Mouse (Mus musculus) midbrain, embryonic 12.5 days (tissue): ENCODE data around the gene Sycp2. TPM values are rescaled to one million over a fixed set of nuclear protein-coding genes. Genes with fewer than 3 reads are reported as not detected.

Experiments
- ATAC-seq: fragments of 200-750 bp; cut with Nextera tagmentation; 2 replicates; pipeline ENCODE4 v1.8.0; 2017; ENCODE audit warnings: low read depth, moderate TSS enrichment, moderate library complexity; ENCODE audit not compliant: low FRiP score
- H3K27ac ChIP-seq: fragments of 300-500 bp; sonication (generic); replicated peaks from 2 replicates; pipeline ENCODE4 v1.5.1; 2016; ENCODE audit warnings: mild to moderate bottlenecking
- H3K27me3 ChIP-seq: fragments of 300-500 bp; sonication (generic); 2 replicates; pipeline ENCODE4 v1.6.1; 2016; ENCODE audit warnings: mild to moderate bottlenecking
- H3K36me3 ChIP-seq: fragments of 300-500 bp; sonication (generic); 2 replicates; pipeline ENCODE4 v1.6.1; 2016
- H3K4me1 ChIP-seq: fragments of 300-500 bp; sonication (generic); 2 replicates; pipeline ENCODE4 v1.6.1; 2016
- H3K4me2 ChIP-seq: fragments of 300-500 bp; sonication (generic); replicated peaks from 2 replicates; pipeline ENCODE4 v1.6.1; 2016; ENCODE audit warnings: mild to moderate bottlenecking, moderate library complexity
- H3K4me3 ChIP-seq: fragments of 300-500 bp; sonication (generic); 2 replicates; pipeline ENCODE4 v1.5.1; 2016; ENCODE audit warnings: mild to moderate bottlenecking
- H3K9ac ChIP-seq: fragments of 300-500 bp; sonication (generic); replicated peaks from 2 replicates; pipeline ENCODE4 v1.6.1; 2016; ENCODE audit warnings: mild to moderate bottlenecking, moderate library complexity
- H3K9me3 ChIP-seq: fragments of 300-500 bp; sonication (generic); 2 replicates; pipeline ENCODE4 v1.6.1; 2016; ENCODE audit warnings: mild to moderate bottlenecking
- WGBS: fragments of 180-500 bp; shearing (Covaris S2); methylation state at CpG from one replicate; pipeline ENCODE4 v1.1.7; 2016; 5-methylcytosine and 5-hydroxymethylcytosine counted together
- polyA plus RNA-seq: library from polyadenylated mRNA; unstranded; fragments of >200 nt; fragmentation: Nextera tagmentation; extraction: Ambion mirVana; gene quantifications from 2 replicates; pipeline ENCODE4 v1.2.1, GENCODE M21; 2016

The Sycp2 gene
- 0.07 and 0.17 TPM in 2 replicates for polyA plus RNA-seq

DNA sequence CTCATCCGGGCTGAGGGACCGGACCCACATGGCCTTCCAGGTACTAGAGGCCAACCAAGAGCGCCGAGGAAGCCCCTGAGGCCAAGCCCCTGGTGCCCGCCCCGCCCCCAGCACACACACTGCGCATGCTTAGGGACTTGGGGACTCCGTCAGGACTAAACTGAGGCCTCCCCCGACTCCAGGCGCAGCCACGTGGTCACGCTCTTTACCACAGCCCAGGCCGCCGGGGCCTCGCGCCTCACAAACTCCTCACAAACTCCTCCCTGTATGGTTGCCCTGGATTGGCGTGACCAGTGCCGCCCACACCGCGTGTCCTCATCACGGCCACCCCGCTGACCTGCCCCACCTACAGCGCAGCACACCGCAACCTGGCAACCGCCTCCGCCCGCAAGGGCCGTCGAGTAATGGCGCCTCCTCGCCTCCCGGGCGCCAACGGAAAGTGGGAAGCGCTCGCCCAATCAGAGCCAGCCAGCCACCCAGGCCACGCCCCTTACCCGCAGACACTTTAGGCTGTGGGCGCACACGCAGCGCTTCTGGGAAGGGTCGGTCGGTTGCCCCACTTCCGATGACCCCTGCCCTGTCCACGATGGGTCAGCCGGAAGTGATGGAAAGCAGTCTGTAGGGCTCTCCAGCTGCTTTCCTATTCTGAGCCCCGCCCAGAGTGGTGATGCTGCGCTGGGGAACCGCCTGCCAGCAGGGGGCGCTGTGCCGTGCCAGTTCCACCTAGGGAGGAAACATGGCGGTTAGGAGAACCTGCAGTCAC lies at the start of gene Sycp2:
TSS of gene Sycp2 (minus strand) at position 633 of the 763 bp plus-strand sequence.
- no peak within 1 kb of the TSS for H3K4me3 ChIP-seq
- peaks cover 6% of the 10 kb centered on the region; the same call in 1 of the 2 replicates for H3K27me3 ChIP-seq
- no peak within 1 kb of the TSS for H3K27ac ChIP-seq
- WGBS = 83% methylated on average over 51 of the region's 52 CpGs
- H3K9me3 ChIP-seq = peaks cover 3% of the 10 kb centered on the region; the same call in 1 of the 2 replicates
- H3K4me1 ChIP-seq = no peaks in the 10 kb centered on the region
- ATAC-seq = peak; percentile 49
- no peaks in the 10 kb centered on the region for H3K36me3 ChIP-seq
- no peak within 1 kb of the TSS for H3K9ac ChIP-seq
- no peak within 1 kb of the TSS for H3K4me2 ChIP-seq

DNA sequence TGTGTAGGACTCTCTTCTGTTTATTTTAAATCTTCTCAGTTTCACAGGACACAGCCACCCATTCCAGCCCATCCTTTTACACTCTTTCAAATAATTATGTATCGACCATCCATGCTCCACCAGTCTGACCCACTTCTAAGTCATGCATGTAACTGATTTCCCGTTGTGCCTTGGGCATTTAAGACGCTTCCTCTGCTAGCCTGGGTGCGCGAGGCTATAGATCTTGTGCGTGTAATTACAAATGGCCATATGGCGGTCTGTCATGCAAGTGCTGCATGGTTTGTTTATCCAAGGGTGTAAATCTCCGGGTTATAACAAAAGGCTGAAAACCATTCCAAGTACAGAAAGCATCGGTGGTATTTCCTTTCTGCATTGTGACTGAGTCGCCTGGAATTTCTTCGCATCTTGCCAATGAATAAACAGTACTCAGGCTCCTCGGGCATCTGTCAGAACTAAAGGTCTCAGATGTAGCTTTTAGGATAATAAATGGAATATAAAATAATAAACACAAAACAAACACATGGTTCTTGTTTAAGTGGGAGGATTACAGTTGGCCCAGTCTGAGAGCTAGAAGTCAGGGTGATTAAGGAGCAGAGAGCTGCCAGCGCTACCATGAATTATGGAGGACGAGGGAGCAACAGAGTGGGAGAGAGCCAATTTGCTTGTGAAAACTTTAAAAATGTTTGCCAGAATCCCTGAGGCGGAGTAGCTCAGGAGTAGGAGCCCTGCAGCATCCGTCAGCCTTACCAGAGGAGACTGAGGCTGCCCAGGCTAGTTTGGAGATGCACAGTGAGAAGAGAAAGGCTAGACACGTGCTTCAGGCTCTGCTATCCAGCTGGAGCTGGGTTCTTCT lies 47.4 kb upstream of the Sycp2 start:
- H3K9ac ChIP-seq = no peak overlapping the region
- H3K27ac ChIP-seq = peak overlapping the region; percentile 56

DNA sequence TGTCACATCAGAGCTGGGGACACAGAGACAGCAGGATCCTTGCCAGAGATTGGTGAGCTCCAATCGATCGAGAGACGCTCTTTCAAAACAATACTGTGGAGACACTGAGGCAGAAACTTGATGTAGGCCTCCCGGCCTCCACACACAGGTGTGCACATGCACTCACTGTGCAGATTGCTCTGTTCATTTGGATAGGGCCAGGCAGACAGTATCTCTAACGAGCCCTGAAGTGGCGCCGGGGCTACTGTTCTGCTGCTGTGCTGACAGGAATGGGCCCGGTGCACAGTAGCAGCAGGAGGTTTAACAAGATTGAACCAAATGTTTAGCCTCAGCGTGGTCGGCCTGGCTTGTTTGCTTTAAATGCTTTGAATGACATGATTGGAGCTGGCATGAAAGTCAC lies 43.5 kb upstream of the Sycp2 start:
- H3K4me2 ChIP-seq = no peak overlapping the region
- no peak overlapping the region for H3K4me3 ChIP-seq
- H3K27ac ChIP-seq = no peak overlapping the region
- 66% methylated on average over 10 of the region's 10 CpGs for WGBS
- no peaks in the 10 kb centered on the region for H3K9me3 ChIP-seq
- no peaks in the 10 kb centered on the region for H3K27me3 ChIP-seq
- no peak overlapping the region for H3K9ac ChIP-seq
- H3K4me1 ChIP-seq = peaks cover 2% of the 10 kb centered on the region; the same call in 1 of the 2 replicates
- no peaks in the 10 kb centered on the region for H3K36me3 ChIP-seq
- no peak for ATAC-seq

More for the DNA sequence above, 47.4 kb upstream of the Sycp2 start:
- WGBS = 53% methylated on average over 17 of the region's 17 CpGs
- H3K4me2 ChIP-seq = no peak overlapping the region
- peaks cover 2% of the 10 kb centered on the region; the same call in 1 of the 2 replicates for H3K4me1 ChIP-seq
- H3K36me3 ChIP-seq = no peaks in the 10 kb centered on the region
- H3K4me3 ChIP-seq = no peak overlapping the region
- peak; percentile 52; the same call in 1 of the 2 replicates for ATAC-seq
- H3K27me3 ChIP-seq = no peaks in the 10 kb centered on the region
- no peaks in the 10 kb centered on the region for H3K9me3 ChIP-seq

DNA sequence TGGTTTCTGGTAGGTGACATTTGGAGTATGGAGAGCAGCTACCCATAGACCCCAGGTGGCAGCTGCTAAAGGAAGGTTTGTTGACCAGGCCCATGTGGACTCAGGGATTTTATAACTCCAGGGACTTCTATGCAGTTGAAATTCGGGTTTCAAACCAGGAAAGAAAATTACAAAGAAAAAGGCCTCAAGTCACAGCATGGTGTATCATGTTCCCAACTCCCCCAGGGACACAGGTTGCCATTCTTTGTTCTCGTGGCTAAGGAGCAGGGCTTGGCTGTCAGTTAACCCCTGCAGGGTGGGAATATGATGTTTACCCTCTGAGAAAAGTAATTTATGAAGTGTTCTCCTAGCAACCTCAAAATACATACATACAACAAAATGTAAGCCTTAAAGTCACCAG lies 42.8 kb upstream of the Sycp2 start:
- ATAC-seq = no peak
- H3K9ac ChIP-seq = no peak overlapping the region
- H3K9me3 ChIP-seq = no peaks in the 10 kb centered on the region
- no peak overlapping the region for H3K4me3 ChIP-seq
- no peaks in the 10 kb centered on the region for H3K36me3 ChIP-seq
- H3K27ac ChIP-seq = no peak overlapping the region
- peaks cover 2% of the 10 kb centered on the region; the same call in 1 of the 2 replicates for H3K4me1 ChIP-seq
- 18% methylated on average over 2 of the region's 2 CpGs for WGBS
- H3K4me2 ChIP-seq = no peak overlapping the region
- H3K27me3 ChIP-seq = no peaks in the 10 kb centered on the region

DNA sequence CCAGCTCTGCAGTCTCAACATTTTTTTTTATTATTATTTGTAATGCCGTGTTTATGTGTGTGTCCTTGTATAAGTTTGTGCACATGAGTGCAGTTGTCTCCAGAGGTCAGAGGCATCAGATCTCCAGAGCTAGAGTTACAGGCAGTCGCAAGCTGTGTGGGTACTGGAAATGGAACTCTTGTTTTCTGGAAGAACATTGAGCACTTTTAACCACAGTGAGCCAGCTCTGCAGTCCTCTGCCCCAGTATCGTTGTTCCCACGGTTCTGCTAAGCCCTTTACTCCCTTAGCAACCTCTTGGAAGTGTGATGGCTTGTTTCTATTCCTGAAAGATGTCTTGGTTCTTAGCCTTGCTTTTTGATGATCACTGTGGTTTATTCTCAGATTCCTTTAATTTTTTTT lies 41.9 kb upstream of the Sycp2 start:
- no peak overlapping the region for H3K4me2 ChIP-seq
- 88% methylated on average over 4 of the region's 4 CpGs for WGBS
- no peak for ATAC-seq
- no peak overlapping the region for H3K9ac ChIP-seq
- H3K9me3 ChIP-seq = no peaks in the 10 kb centered on the region
- no peaks in the 10 kb centered on the region for H3K4me1 ChIP-seq
- no peak overlapping the region for H3K4me3 ChIP-seq
- H3K27ac ChIP-seq = no peak overlapping the region
- no peaks in the 10 kb centered on the region for H3K36me3 ChIP-seq
- H3K27me3 ChIP-seq = no peaks in the 10 kb centered on the region

DNA sequence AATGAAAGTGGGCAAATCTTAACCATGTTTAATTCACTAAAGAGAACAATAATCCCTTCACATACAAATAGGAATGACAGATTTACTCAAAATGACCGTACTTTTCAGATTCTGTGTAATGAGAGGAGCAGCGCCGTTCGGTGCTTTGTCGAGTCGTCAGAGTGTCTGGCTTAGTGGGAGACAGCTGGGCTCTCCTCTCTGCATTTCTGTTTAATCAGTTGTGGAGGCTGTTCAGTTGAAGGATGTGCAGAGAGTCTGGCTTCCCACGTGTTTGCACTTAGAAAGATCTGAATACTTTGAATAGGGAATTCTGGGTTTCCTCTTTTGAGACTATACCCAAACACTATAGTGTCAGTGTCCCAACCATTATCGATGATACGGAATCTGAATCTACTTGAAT lies 29.8 kb upstream of the Sycp2 start:
- no peak overlapping the region for H3K4me2 ChIP-seq
- no peaks in the 10 kb centered on the region for H3K36me3 ChIP-seq
- H3K4me3 ChIP-seq = no peak overlapping the region
- WGBS = 65% methylated on average over 9 of the region's 9 CpGs
- H3K27ac ChIP-seq = no peak overlapping the region
- no peak overlapping the region for H3K9ac ChIP-seq
- no peaks in the 10 kb centered on the region for H3K9me3 ChIP-seq
- no peaks in the 10 kb centered on the region for H3K27me3 ChIP-seq
- no peaks in the 10 kb centered on the region for H3K4me1 ChIP-seq
- ATAC-seq = no peak

DNA sequence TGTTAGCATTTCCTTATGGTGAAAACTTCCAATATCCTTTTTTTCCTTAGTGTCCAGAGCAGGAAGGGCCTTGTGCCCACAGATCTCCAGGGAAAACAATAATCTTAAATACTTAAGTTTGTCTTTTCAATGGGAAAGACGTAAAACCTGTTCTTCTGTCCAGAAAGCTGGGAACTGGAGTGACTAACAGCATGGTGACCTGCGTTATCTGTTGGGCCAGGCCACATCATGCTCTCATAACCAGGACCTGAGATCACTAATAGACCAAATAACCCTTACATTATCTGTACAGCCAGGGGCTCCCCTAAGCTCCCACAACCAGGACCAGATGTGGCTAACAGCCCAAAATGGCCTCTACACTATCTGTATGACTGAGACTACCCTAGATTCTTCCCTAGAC lies 26.4 kb upstream of the Sycp2 start:
- no peak overlapping the region for H3K4me3 ChIP-seq
- H3K27ac ChIP-seq = no peak overlapping the region
- no peak overlapping the region for H3K9ac ChIP-seq
- 0 out of 2 replicates have a peak, but pooled peaks cover 3% of the 10 kb centered on the region for H3K4me1 ChIP-seq
- 90% methylated on average over 2 of the region's 2 CpGs for WGBS
- H3K4me2 ChIP-seq = no peak overlapping the region
- no peaks in the 10 kb centered on the region for H3K27me3 ChIP-seq
- no peaks in the 10 kb centered on the region for H3K36me3 ChIP-seq
- no peak for ATAC-seq
- H3K9me3 ChIP-seq = no peaks in the 10 kb centered on the region

DNA sequence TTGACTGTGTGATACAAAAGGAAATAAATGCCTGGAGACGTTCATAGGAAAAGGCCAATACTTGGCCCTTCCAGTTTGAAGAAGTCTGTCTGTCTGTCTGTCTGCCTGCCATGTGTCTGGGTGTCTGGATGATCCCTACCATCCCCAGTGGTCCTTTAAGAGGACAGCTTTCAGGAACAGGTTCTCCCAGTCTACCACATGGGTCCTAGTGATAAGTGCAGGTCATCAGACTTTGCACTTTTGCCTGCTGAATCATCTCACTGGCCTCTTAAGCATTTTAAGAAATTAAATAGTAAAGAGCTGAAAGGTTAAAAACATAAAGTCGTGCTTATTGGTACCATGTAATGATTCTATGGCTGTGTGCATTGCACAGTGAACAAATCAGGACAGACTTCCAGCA lies 26.0 kb upstream of the Sycp2 start:
- Histone ChIP-seq H3K4me3 (no peak overlapping the region), H3K27ac (no peak overlapping the region), H3K9me3 (no peaks in the 10 kb centered on the region), H3K36me3 (no peaks in the 10 kb centered on the region), H3K4me1 (0 out of 2 replicates have a peak, but pooled peaks cover 3% of the 10 kb centered on the region), H3K27me3 (no peaks in the 10 kb centered on the region), H3K9ac (no peak overlapping the region), H3K4me2 (no peak overlapping the region)
- ATAC-seq = no peak
- WGBS = 79% methylated on average over 2 of the region's 2 CpGs

DNA sequence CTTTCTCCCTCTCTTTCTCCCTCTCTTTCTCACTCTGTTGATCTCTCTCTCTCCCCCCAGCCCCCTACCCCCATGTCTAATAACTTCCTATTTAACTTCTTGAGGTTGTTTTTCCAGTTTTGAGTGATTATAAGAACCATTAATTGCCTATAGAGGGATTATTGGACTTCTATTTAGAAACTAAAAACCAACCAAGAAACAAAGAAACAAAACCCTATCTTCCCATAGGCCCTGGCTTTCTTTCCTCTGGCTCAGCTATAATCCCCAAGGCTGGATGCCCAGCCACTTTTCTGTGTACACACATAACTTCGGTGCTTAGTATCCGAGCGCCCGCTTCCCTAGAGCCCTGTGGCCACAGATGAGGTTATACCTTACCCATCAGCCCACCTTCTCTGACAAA lies 22.7 kb upstream of the Sycp2 start, which contains the start of gene Cdh26:
TSS of gene Cdh26 (plus strand) at position 301 of the 400 bp plus-strand sequence.
- Histone ChIP-seq H3K4me2 (no peak within 1 kb of the TSS), H3K9ac (no peak within 1 kb of the TSS), H3K4me3 (no peak within 1 kb of the TSS), H3K27me3 (no peaks in the 10 kb centered on the region), H3K4me1 (0 out of 2 replicates have a peak, but pooled peaks cover 3% of the 10 kb centered on the region), H3K9me3 (no peaks in the 10 kb centered on the region), H3K27ac (no peak within 1 kb of the TSS), H3K36me3 (no peaks in the 10 kb centered on the region)
- no peak for ATAC-seq
- 82% methylated on average over 4 of the region's 4 CpGs for WGBS

DNA sequence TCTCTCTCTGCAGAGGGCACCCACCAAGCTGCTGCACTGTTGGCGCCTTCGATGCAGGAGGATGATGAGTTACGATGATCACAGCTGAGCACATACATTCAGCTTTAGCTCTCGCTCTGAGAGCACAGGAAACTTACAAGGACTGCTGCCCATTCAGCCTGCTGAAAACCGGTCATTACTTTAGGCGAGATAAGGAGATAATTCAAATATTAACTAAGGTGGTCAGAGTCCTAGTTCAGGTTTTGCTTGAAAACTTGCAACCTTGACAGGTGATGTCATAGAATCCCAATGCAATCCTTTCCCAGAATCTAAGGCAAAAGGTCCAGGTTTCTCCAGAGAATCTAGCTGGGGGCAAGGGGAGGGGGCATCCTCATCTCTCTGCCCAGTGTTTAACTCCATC lies 21.9 kb upstream of the Sycp2 start:
- no peak for ATAC-seq
- Histone ChIP-seq H3K9ac (no peak overlapping the region), H3K36me3 (no peaks in the 10 kb centered on the region), H3K9me3 (no peaks in the 10 kb centered on the region), H3K27me3 (no peaks in the 10 kb centered on the region), H3K4me2 (no peak overlapping the region), H3K27ac (no peak overlapping the region), H3K4me3 (no peak overlapping the region), H3K4me1 (0 out of 2 replicates have a peak, but pooled peaks cover 3% of the 10 kb centered on the region)
- WGBS = 92% methylated on average over 6 of the region's 6 CpGs

DNA sequence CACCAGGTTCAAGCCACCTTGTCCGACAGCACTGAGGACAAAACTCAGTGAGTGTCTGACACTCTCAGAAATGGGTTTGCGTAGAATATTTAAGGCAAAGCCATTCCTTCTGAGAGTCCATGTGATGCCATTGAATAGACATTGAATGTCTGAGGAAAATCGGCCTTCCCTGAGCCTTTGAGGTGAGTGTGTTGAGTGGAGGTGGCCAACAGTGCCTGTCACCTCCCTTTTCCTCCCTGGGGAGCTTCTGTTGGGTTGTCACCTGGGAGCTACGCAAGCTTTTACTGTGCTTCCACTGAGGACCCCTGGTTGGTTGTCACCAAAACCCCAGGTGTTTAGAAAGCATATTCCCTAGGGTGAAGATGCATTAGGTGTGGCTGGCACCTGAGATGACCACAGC lies 21.2 kb upstream of the Sycp2 start:
- Histone ChIP-seq H3K36me3 (no peaks in the 10 kb centered on the region), H3K4me1 (0 out of 2 replicates have a peak, but pooled peaks cover 3% of the 10 kb centered on the region), H3K9ac (no peak overlapping the region), H3K4me2 (no peak overlapping the region), H3K4me3 (no peak overlapping the region), H3K27me3 (no peaks in the 10 kb centered on the region), H3K9me3 (no peaks in the 10 kb centered on the region), H3K27ac (no peak overlapping the region)
- ATAC-seq = no peak
- 91% methylated on average over 4 of the region's 4 CpGs for WGBS

DNA sequence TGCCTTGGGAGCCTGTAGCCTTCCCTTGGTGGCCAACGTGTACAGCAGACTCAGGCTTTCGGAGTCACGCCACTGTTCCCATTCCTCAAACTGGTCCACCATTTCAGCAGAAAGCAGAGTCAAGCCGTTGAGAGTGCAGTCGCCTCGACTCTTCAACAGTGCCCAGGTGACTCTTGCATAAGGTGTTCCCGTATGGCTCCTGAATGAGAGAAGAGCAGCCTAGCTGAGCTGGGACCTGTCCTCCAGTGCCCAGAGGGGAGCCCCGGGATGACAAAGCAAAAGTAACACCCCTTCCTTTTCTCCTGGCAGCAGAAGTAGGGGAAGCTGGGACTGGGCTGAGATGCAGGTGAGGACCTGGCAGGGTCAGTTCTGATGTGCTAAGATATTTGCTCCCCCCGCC lies 20.7 kb upstream of the Sycp2 start:
- no peak for ATAC-seq
- Histone ChIP-seq H3K27me3 (no peaks in the 10 kb centered on the region), H3K9ac (no peak overlapping the region), H3K4me1 (0 out of 2 replicates have a peak, but pooled peaks cover 3% of the 10 kb centered on the region), H3K4me2 (no peak overlapping the region), H3K9me3 (no peaks in the 10 kb centered on the region), H3K27ac (no peak overlapping the region), H3K4me3 (no peak overlapping the region), H3K36me3 (no peaks in the 10 kb centered on the region)
- 84% methylated on average over 9 of the region's 9 CpGs for WGBS
